Mouse (Mus musculus) kidney, postnatal 4 days (tissue): ENCODE data around the gene H2afz.
"Not testable (repeated sequence)": the region's sequence is repeated elsewhere in the genome, so short reads cannot be mapped to it uniquely, and the experiment has no call there.

Experiments
- DNase-seq, 2 experiments: peaks; one replicate each; pipeline ENCODE4 v3.0.0; 2021; ENCODE audit warnings: mixed read lengths in 2 of 2

H2afz gene

GRCm38 (mm10) chr3:137864124-137864987 lies at the start of gene H2afz:
H2afz (plus strand) TSS chr3:137864487.
- peak; percentile 98 to 99 for DNase-seq

- DNase-seq, result peak; percentile 30 to 52
These were observed 45.6 kb upstream of the H2afz start for GRCm38 (mm10) chr3:137818713-137819112.

- no peak for DNase-seq
These were observed 43.4 kb upstream of the H2afz start for GRCm38 (mm10) chr3:137820688-137821467.

- DNase-seq, result no peak
These were observed 41.0 kb upstream of the H2afz start for GRCm38 (mm10) chr3:137823317-137823716.

GRCm38 (mm10) chr3:137827678-137828077 lies 36.6 kb upstream of the H2afz start:
- DNase-seq, result peak; percentile 23 to 43

- DNase-seq, result no peak
These were observed 33.1 kb upstream of the H2afz start for GRCm38 (mm10) chr3:137831156-137831555.

GRCm38 (mm10) chr3:137833128-137833527 lies 31.2 kb upstream of the H2afz start:
- no peak for DNase-seq

GRCm38 (mm10) chr3:137833698-137834097 lies 30.6 kb upstream of the H2afz start:
- DNase-seq, result no peak

- no peak for DNase-seq
These were observed 27.7 kb upstream of the H2afz start for GRCm38 (mm10) chr3:137836543-137836942.

GRCm38 (mm10) chr3:137838160-137838559 lies 26.1 kb upstream of the H2afz start:
- DNase-seq, result no peak

- no peak for DNase-seq
These were observed 21.3 kb upstream of the H2afz start for GRCm38 (mm10) chr3:137842944-137843343.

GRCm38 (mm10) chr3:137844263-137844662 lies 20.0 kb upstream of the H2afz start:
- no peak for DNase-seq

- no peak for DNase-seq
These were observed 17.7 kb upstream of the H2afz start for GRCm38 (mm10) chr3:137846552-137846951.

- DNase-seq, result no peak
These were observed 15.9 kb upstream of the H2afz start for GRCm38 (mm10) chr3:137848354-137848753.

- DNase-seq, result no peak
These were observed 14.6 kb upstream of the H2afz start for GRCm38 (mm10) chr3:137849697-137850096.

- no peak for DNase-seq
These were observed 13.1 kb upstream of the H2afz start for GRCm38 (mm10) chr3:137851196-137851595.

GRCm38 (mm10) chr3:137853011-137853410 lies 11.3 kb upstream of the H2afz start:
- DNase-seq, result not testable (repeated sequence)

GRCm38 (mm10) chr3:137855328-137855727 lies 9.0 kb upstream of the H2afz start:
- no peak for DNase-seq

- peak; percentile 60 to 63 for DNase-seq
These were observed 8.2 kb upstream of the H2afz start for GRCm38 (mm10) chr3:137856061-137856460.

GRCm38 (mm10) chr3:137860394-137861170 lies 3.7 kb upstream of the H2afz start:
- DNase-seq, result peak; percentile 18 to 29

- no peak for DNase-seq
These were observed 2.9 kb upstream of the H2afz start for GRCm38 (mm10) chr3:137861436-137861835.

- no peak for DNase-seq
These were observed 1.7 kb upstream of the H2afz start for GRCm38 (mm10) chr3:137862600-137862999.
